Mouse (Mus musculus) embryonic fibroblast, embryonic 13.5 days (primary cell): ENCODE measurements around the gene Tcp10c.
"Not testable (repeated sequence)": the region's sequence is repeated elsewhere in the genome, so short reads cannot be mapped to it uniquely, and the experiment has no call there.

Source experiments
- CTCF ChIP-seq: IDR thresholded peaks from 2 replicates; pipeline ENCODE4 v1.5.1; 2011; ENCODE audit warnings: mild to moderate bottlenecking, control low read depth, low read length, moderate library complexity, borderline replicate concordance; ENCODE audit not compliant: insufficient read depth
- POLR2A ChIP-seq: IDR thresholded peaks from 2 replicates; pipeline ENCODE4 v1.6.1; 2011; ENCODE audit warnings: low read depth, mild to moderate bottlenecking, control low read depth, low read length, moderate library complexity

DNA sequence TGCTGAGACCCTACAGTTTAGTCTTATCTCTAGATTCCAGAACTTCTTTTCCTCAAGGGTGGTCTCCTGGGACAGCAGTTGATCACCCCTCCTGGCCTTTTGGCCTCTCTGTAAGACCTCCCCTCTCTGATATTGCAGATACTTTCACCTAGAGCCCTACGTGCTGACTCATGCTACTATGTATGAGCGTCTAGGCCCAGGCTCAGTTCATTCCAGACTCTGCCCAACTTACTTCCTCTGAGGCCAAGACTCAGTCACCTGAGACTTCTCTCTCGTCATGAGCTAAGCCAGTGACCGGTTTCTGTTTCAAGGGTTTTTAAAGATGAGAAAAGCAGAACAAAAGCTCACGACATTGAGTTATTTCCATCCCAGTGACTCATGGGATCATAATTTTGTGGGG is 4.8 kb upstream of the Tcp10c start:
- not testable (repeated sequence) for TF ChIP-seq CTCF, POLR2A
